Mouse (Mus musculus) midbrain, embryonic 11.5 days (tissue): Measurements from ENCODE around the gene Apobec3. TPM values are rescaled to one million over a fixed set of nuclear protein-coding genes. Genes with fewer than 3 reads are reported as not detected.
"Not testable (repeated sequence)": the region's sequence is repeated elsewhere in the genome, so short reads cannot be mapped to it uniquely, and the experiment has no call there.

Experiments used
- ATAC-seq: fragments of 200-750 bp; cut with Nextera tagmentation; 2 replicates; pipeline ENCODE4 v1.8.0; 2017; ENCODE audit warnings: moderate TSS enrichment, moderate library complexity; ENCODE audit not compliant: low FRiP score
- DNase-seq: peaks from one replicate; pipeline ENCODE4 v3.0.0; 2015; ENCODE audit warnings: low spot score; ENCODE audit errors: missing footprints
- H3K27ac ChIP-seq: fragments of 300-500 bp; sonication (generic); 2 replicates; pipeline ENCODE4 v1.5.1; 2014; ENCODE audit warnings: low read depth, low read length
- H3K27me3 ChIP-seq: fragments of 300-500 bp; sonication (generic); 2 replicates; pipeline ENCODE4 v1.6.1; 2014; ENCODE audit warnings: mild to moderate bottlenecking, low read length, moderate library complexity, mixed read lengths; ENCODE audit not compliant: control insufficient read depth, insufficient read depth
- H3K36me3 ChIP-seq: fragments of 300-500 bp; sonication (generic); 2 replicates; pipeline ENCODE4 v1.6.1; 2014; ENCODE audit warnings: mild to moderate bottlenecking, low read length, moderate library complexity, mixed read lengths; ENCODE audit not compliant: control insufficient read depth, insufficient read depth
- H3K4me1 ChIP-seq: fragments of 300-500 bp; sonication (generic); 2 replicates; pipeline ENCODE4 v1.6.1; 2014; ENCODE audit warnings: low read length; ENCODE audit not compliant: control insufficient read depth, insufficient read depth
- H3K4me2 ChIP-seq: fragments of 300-500 bp; sonication (generic); 2 replicates; pipeline ENCODE4 v1.6.1; 2014; ENCODE audit warnings: mild to moderate bottlenecking, moderate library complexity
- H3K4me3 ChIP-seq: fragments of 300-500 bp; sonication (generic); 2 replicates; pipeline ENCODE4 v1.5.1; 2014; ENCODE audit warnings: low read depth, low read length
- H3K9ac ChIP-seq: fragments of 300-500 bp; sonication (generic); 2 replicates; pipeline ENCODE4 v1.6.1; 2014; ENCODE audit warnings: low read length
- H3K9me3 ChIP-seq: fragments of 300-500 bp; sonication (generic); 2 replicates; pipeline ENCODE4 v1.6.1; 2016; ENCODE audit warnings: low read length; ENCODE audit not compliant: control insufficient read depth
- WGBS: fragments of 180-500 bp; shearing (Covaris S2); extraction: QIAGEN DNeasy Blood & Tissue Kit; methylation state at CpG from one replicate; pipeline ENCODE4 v1.1.7; 2014; 5-methylcytosine and 5-hydroxymethylcytosine counted together
- polyA plus RNA-seq: library from polyadenylated mRNA; unstranded; fragments of >200 nt; fragmentation: Nextera tagmentation; extraction: Ambion mirVana; gene quantifications from 2 replicates; pipeline ENCODE4 v1.2.1, GENCODE M21; 2014

Gene Apobec3
- polyA plus RNA-seq, 1 experiment from 2014 or later, result 6.0 TPM

GRCm38 (mm10) chr15:79939020-79939419, 47.6 kb downstream of the Apobec3 start:
- H3K4me3 ChIP-seq, result no peak overlapping the region
- H3K4me2 ChIP-seq, result no peak overlapping the region
- no peak overlapping the region for H3K27ac ChIP-seq
- no peak for DNase-seq
- H3K27me3 ChIP-seq, result no peaks in the 10 kb centered on the region
- 88% methylated on average over 12 of the region's 12 CpGs for WGBS
- H3K4me1 ChIP-seq, result peaks cover 3% of the 10 kb centered on the region
- no peak for ATAC-seq
- H3K36me3 ChIP-seq, result no peaks in the 10 kb centered on the region
- no peaks in the 10 kb centered on the region for H3K9me3 ChIP-seq
- H3K9ac ChIP-seq, result no peak overlapping the region

GRCm38 (mm10) chr15:79939501-79939900, 48.0 kb downstream of the Apobec3 start:
- not testable (repeated sequence) for H3K4me1 ChIP-seq

GRCm38 (mm10) chr15:79939913-79940312, 48.5 kb downstream of the Apobec3 start:
- Histone ChIP-seq H3K4me3 (no peak overlapping the region), H3K4me1 (no peaks in the 10 kb centered on the region), H3K27me3 (no peaks in the 10 kb centered on the region), H3K9me3 (no peaks in the 10 kb centered on the region), H3K9ac (no peak overlapping the region), H3K4me2 (no peak overlapping the region), H3K36me3 (no peaks in the 10 kb centered on the region), H3K27ac (no peak overlapping the region)
- DNase-seq (no peak), ATAC-seq (no peak)
- 89% methylated on average over 16 of the region's 16 CpGs for WGBS

More at GRCm38 (mm10) chr15:79939501-79939900, 48.0 kb downstream of the Apobec3 start:
- H3K9ac ChIP-seq, H3K9me3 ChIP-seq, H3K4me2 ChIP-seq, H3K27me3 ChIP-seq, H3K27ac ChIP-seq, ATAC-seq, H3K4me3 ChIP-seq, H3K36me3 ChIP-seq, DNase-seq: not testable (repeated sequence)
- whole genome bisulfite sequencing, result 84% methylated on average over 5 of the region's 7 CpGs

GRCm38 (mm10) chr15:79940932-79941331, 49.5 kb downstream of the Apobec3 start:
- H3K4me2 ChIP-seq, result no peak overlapping the region
- H3K9me3 ChIP-seq, result no peaks in the 10 kb centered on the region
- H3K36me3 ChIP-seq, result no peaks in the 10 kb centered on the region
- DNase-seq, result peak; percentile 87
- H3K4me3 ChIP-seq, result no peak overlapping the region
- ATAC-seq, result no peak
- H3K27me3 ChIP-seq, result no peaks in the 10 kb centered on the region
- H3K4me1 ChIP-seq, result no peaks in the 10 kb centered on the region
- H3K9ac ChIP-seq, result no peak overlapping the region
- 25% methylated on average over 8 of the region's 8 CpGs for WGBS
- H3K27ac ChIP-seq, result no peak overlapping the region

- H3K9me3 ChIP-seq, result no peaks in the 10 kb centered on the region
- no peak for DNase-seq
- no peak overlapping the region for H3K27ac ChIP-seq
- no peak for ATAC-seq
- no peaks in the 10 kb centered on the region for H3K4me1 ChIP-seq
- H3K4me2 ChIP-seq, result no peak overlapping the region
- H3K36me3 ChIP-seq, result no peaks in the 10 kb centered on the region
- H3K9ac ChIP-seq, result no peak overlapping the region
- WGBS, result 91% methylated on average over 6 of the region's 6 CpGs
- no peak overlapping the region for H3K4me3 ChIP-seq
- H3K27me3 ChIP-seq, result no peaks in the 10 kb centered on the region
These were observed 51.1 kb downstream of the Apobec3 start for GRCm38 (mm10) chr15:79942541-79942940.

GRCm38 (mm10) chr15:79943584-79943983, 52.1 kb downstream of the Apobec3 start:
- H3K36me3 ChIP-seq, result no peaks in the 10 kb centered on the region
- DNase-seq, result no peak
- no peak overlapping the region for H3K4me3 ChIP-seq
- H3K27me3 ChIP-seq, result no peaks in the 10 kb centered on the region
- no peak overlapping the region for H3K4me2 ChIP-seq
- ATAC-seq, result no peak
- 73% methylated on average over 3 of the region's 3 CpGs for WGBS
- no peak overlapping the region for H3K9ac ChIP-seq
- H3K4me1 ChIP-seq, result no peaks in the 10 kb centered on the region
- H3K27ac ChIP-seq, result no peak overlapping the region
- no peaks in the 10 kb centered on the region for H3K9me3 ChIP-seq

- WGBS, result 86% methylated on average over 5 of the region's 5 CpGs
- H3K9ac ChIP-seq, result no peak overlapping the region
- ATAC-seq (no peak), DNase-seq (peak; percentile 70)
- H3K36me3 ChIP-seq, result no peaks in the 10 kb centered on the region
- H3K4me2 ChIP-seq, result no peak overlapping the region
- no peak overlapping the region for H3K4me3 ChIP-seq
- H3K27me3 ChIP-seq, result no peaks in the 10 kb centered on the region
- no peaks in the 10 kb centered on the region for H3K9me3 ChIP-seq
- no peak overlapping the region for H3K27ac ChIP-seq
- peaks cover 3% of the 10 kb centered on the region; the same call in 1 of the 2 replicates for H3K4me1 ChIP-seq
These were observed 53.5 kb downstream of the Apobec3 start for GRCm38 (mm10) chr15:79944948-79945347.

- WGBS, result 20% methylated on average over 4 of the region's 4 CpGs
- Histone ChIP-seq H3K27me3 (no peaks in the 10 kb centered on the region), H3K36me3 (no peaks in the 10 kb centered on the region), H3K4me2 (no peak overlapping the region), H3K27ac (no peak overlapping the region), H3K9me3 (no peaks in the 10 kb centered on the region), H3K4me1 (peaks cover 13% of the 10 kb centered on the region), H3K9ac (no peak overlapping the region), H3K4me3 (no peak overlapping the region)
- ATAC-seq (peak; percentile 65), DNase-seq (peak; percentile 98)
These were observed 54.6 kb downstream of the Apobec3 start for GRCm38 (mm10) chr15:79946022-79946421.

GRCm38 (mm10) chr15:79946790-79947189, 55.3 kb downstream of the Apobec3 start:
- H3K9me3 ChIP-seq, result no peaks in the 10 kb centered on the region
- DNase-seq, result peak; percentile 83
- H3K27me3 ChIP-seq, result no peaks in the 10 kb centered on the region
- H3K4me2 ChIP-seq, result no peak overlapping the region
- WGBS, result 64% methylated on average over 9 of the region's 9 CpGs
- no peak overlapping the region for H3K27ac ChIP-seq
- H3K36me3 ChIP-seq, result no peaks in the 10 kb centered on the region
- no peak for ATAC-seq
- H3K9ac ChIP-seq, result no peak overlapping the region
- H3K4me3 ChIP-seq, result no peak overlapping the region
- H3K4me1 ChIP-seq, result peaks cover 13% of the 10 kb centered on the region

GRCm38 (mm10) chr15:79947681-79948080, 56.2 kb downstream of the Apobec3 start:
- Histone ChIP-seq H3K4me3 (no peak overlapping the region), H3K27me3 (no peaks in the 10 kb centered on the region), H3K4me1 (peaks cover 13% of the 10 kb centered on the region), H3K4me2 (no peak overlapping the region), H3K9ac (no peak overlapping the region), H3K27ac (no peak overlapping the region), H3K9me3 (no peaks in the 10 kb centered on the region), H3K36me3 (no peaks in the 10 kb centered on the region)
- DNase-seq, result peak; percentile 83
- WGBS, result 72% methylated on average over 6 of the region's 6 CpGs
- ATAC-seq, result no peak
